Mouse (Mus musculus): ENCODE results near the gene Klhl3. TPM values are rescaled to one million over a fixed set of nuclear protein-coding genes. Genes with fewer than 3 reads are reported as not detected.

Gene Klhl3
- polyA plus RNA-seq (2012; ENCODE audit: low replicate concordance), result 0.05 and 0.06 TPM in 2 replicates

GRCm38 (mm10) chr13:58113061-58113900, at the start of gene Klhl3:
Gene Klhl3 (minus strand): TSS chr13:58113592.

GRCm38 (mm10) chr13:58157447-58158098, 44.2 kb upstream of the Klhl3 start, which contains the start of gene Idnk:
Gene Idnk (plus strand): TSS chr13:58157649.

DNA sequence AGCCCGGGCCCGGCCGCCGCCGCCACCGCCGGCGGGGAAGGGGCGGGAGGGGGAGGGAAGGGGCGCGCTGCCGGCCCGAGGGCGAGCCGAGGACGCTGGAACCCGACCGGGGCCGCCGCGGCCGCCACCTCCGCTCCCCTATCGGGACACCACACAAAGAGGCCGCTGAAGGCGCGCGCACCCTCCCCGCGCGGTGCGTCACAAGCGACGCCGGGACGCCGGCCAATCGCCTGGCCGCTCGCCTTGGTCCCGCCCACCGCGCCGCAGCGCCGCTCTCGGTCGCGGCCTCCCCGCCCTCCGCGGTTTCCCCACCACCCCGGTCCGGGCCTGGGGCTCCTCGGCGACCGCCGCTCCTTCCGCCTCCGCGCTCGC, 15.0 kb upstream of the Klhl3 start, which contains the start of gene Hnrnpa0:
Gene Hnrnpa0 (minus strand): TSS at position 161 of the 372 bp plus-strand sequence.

Other genes starting within 250 kb of the Klhl3 start
- gene Spock1, start 205.3 kb downstream of the Klhl3 start, polyA plus RNA-seq (2012; ENCODE audit: low replicate concordance), result not detected in 2 replicates
- 432 and 806 TPM in 2 replicates for gene Hnrnpa0, start 15.0 kb upstream of the Klhl3 start, polyA plus RNA-seq (2012; ENCODE audit: low replicate concordance)
- gene Idnk, start 44.1 kb upstream of the Klhl3 start, polyA plus RNA-seq (2012; ENCODE audit: low replicate concordance), result 5.4 and 8.9 TPM in 2 replicates
- gene Ubqln1, start 102.1 kb upstream of the Klhl3 start, polyA plus RNA-seq (2012; ENCODE audit: low replicate concordance), result 58.9 and 77.5 TPM in 2 replicates
- 0.82 and 1.1 TPM in 2 replicates for gene Gkap1, start 162.1 kb upstream of the Klhl3 start, polyA plus RNA-seq (2012; ENCODE audit: low replicate concordance)
- 0.08 TPM in 1 of 2 replicates, not detected in the other for gene Kif27, start 245.5 kb upstream of the Klhl3 start, polyA plus RNA-seq (2012; ENCODE audit: low replicate concordance)